Mouse (Mus musculus) limb, embryonic 14.5 days (tissue): ENCODE data around the gene Nfix. TPM values are rescaled to one million over a fixed set of nuclear protein-coding genes. Genes with fewer than 3 reads are reported as not detected.

Source experiments
- ATAC-seq: fragments of 200-750 bp; cut with Nextera tagmentation; 2 replicates; pipeline ENCODE4 v1.8.0; 2017; ENCODE audit warnings: low read depth, moderate number of reproducible peaks, moderate TSS enrichment; ENCODE audit not compliant: low FRiP score
- DNase-seq: peaks from one replicate; pipeline ENCODE4 v3.0.0-alpha.2; 2015; ENCODE audit warnings: low spot score
- H3K27ac ChIP-seq: fragments of 300-500 bp; sonication (generic); replicated peaks from 2 replicates; pipeline ENCODE4 v1.5.1; 2014; ENCODE audit warnings: low read depth, mild to moderate bottlenecking, low read length, moderate library complexity, mixed read lengths
- H3K27me3 ChIP-seq: fragments of 300-500 bp; sonication (generic); 2 replicates; pipeline ENCODE4 v1.6.1; 2014; ENCODE audit warnings: low read length, mixed read lengths; ENCODE audit not compliant: control insufficient read depth, insufficient read depth
- H3K36me3 ChIP-seq: fragments of 300-500 bp; sonication (generic); 2 replicates; pipeline ENCODE4 v1.6.1; 2014; ENCODE audit warnings: mild to moderate bottlenecking, low read length, moderate library complexity, mixed read lengths; ENCODE audit not compliant: control insufficient read depth, insufficient read depth
- H3K4me1 ChIP-seq: fragments of 300-500 bp; sonication (generic); 2 replicates; pipeline ENCODE4 v1.6.1; 2014; ENCODE audit warnings: antibody characterized with exemption, low read length, mixed read lengths; ENCODE audit not compliant: control insufficient read depth, insufficient read depth
- H3K4me2 ChIP-seq: fragments of 300-500 bp; sonication (generic); replicated peaks from 2 replicates; pipeline ENCODE4 v1.6.1; 2014; ENCODE audit warnings: low read depth, mild to moderate bottlenecking, low read length, moderate library complexity; ENCODE audit not compliant: severe bottlenecking
- H3K4me3 ChIP-seq: fragments of 300-500 bp; sonication (generic); replicated peaks from 2 replicates; pipeline ENCODE4 v1.5.1; 2014; ENCODE audit warnings: low read length
- H3K9ac ChIP-seq: fragments of 300-500 bp; sonication (generic); 2 replicates; pipeline ENCODE4 v1.6.1; 2014; ENCODE audit warnings: mild to moderate bottlenecking, low read depth, low read length, moderate library complexity; ENCODE audit not compliant: severe bottlenecking
- H3K9me3 ChIP-seq: fragments of 300-500 bp; sonication (generic); 2 replicates; pipeline ENCODE4 v1.6.1; 2016; ENCODE audit warnings: low read length; ENCODE audit not compliant: control insufficient read depth
- POLR2A ChIP-seq: fragments of 200-500 bp; IDR thresholded peaks from 2 replicates; pipeline ENCODE4 v1.8.0; 2012; ENCODE audit warnings: inconsistent platforms, mild to moderate bottlenecking, moderate library complexity, borderline replicate concordance; ENCODE audit not compliant: insufficient read depth, insufficient read length; ENCODE audit errors: extremely low read depth
- WGBS: fragments of 180-500 bp; shearing (Covaris S2); extraction: QIAGEN DNeasy Blood & Tissue Kit; methylation state at CpG from one replicate; pipeline ENCODE4 v1.1.7; 2014; 5-methylcytosine and 5-hydroxymethylcytosine counted together
- polyA plus RNA-seq, 2 experiments: library from polyadenylated mRNA; depleted of rRNA in 1 of 2; stranded (reverse) in 1 of 2; unstranded in 1 of 2; fragments of >200 nt; fragmentation: Nextera tagmentation in 1 of 2; extraction: Ambion mirVana in 1 of 2; gene quantifications; 2 replicates each; pipeline versions ENCODE4 v1.2.1 to v1.2.3; 2012 to 2014

The Nfix gene
- polyA plus RNA-seq, 2 experiments: 81.2 to 100 TPM

- DNase-seq: no peak
- Histone ChIP-seq H3K4me2 (no peak overlapping the region), H3K27ac (no peak overlapping the region), H3K27me3 (no peaks in the 10 kb centered on the region), H3K36me3 (no peaks in the 10 kb centered on the region), H3K4me3 (no peak overlapping the region), H3K9ac (no peak overlapping the region), H3K9me3 (no peaks in the 10 kb centered on the region), H3K4me1 (0 out of 2 replicates have a peak, but pooled peaks cover 4% of the 10 kb centered on the region)
- no peak for ATAC-seq
- WGBS: 60% methylated on average over 4 of the region's 4 CpGs
- no peak for TF ChIP-seq POLR2A
Observed at GRCm38 (mm10) chr8:84825636-84826035, 25.5 kb upstream of the Nfix start.

GRCm38 (mm10) chr8:84823653-84824052 is 23.5 kb upstream of the Nfix start:
- H3K4me2 ChIP-seq: peak overlapping the region; percentile 51
- no peaks in the 10 kb centered on the region for H3K9me3 ChIP-seq
- no peak for TF ChIP-seq POLR2A
- ATAC-seq (peak; percentile 78), DNase-seq (peak; percentile 82)
- no peak overlapping the region for H3K27ac ChIP-seq
- 2% methylated on average over 18 of the region's 18 CpGs for WGBS
- 0 out of 2 replicates have a peak, but pooled peaks cover 4% of the 10 kb centered on the region for H3K4me1 ChIP-seq
- H3K9ac ChIP-seq: no peak overlapping the region
- no peaks in the 10 kb centered on the region for H3K36me3 ChIP-seq
- peak overlapping the region; percentile 17; the same call in 1 of the 2 replicates for H3K4me3 ChIP-seq
- H3K27me3 ChIP-seq: no peaks in the 10 kb centered on the region

- H3K27me3 ChIP-seq: no peaks in the 10 kb centered on the region
- TF ChIP-seq POLR2A: no peak
- H3K4me3 ChIP-seq: peak within 1 kb of the TSS; percentile 17; the same call in 1 of the 2 replicates
- ATAC-seq (no peak), DNase-seq (no peak)
- H3K9me3 ChIP-seq: no peaks in the 10 kb centered on the region
- no peaks in the 10 kb centered on the region for H3K36me3 ChIP-seq
- 0 out of 2 replicates have a peak, but pooled peaks cover 4% of the 10 kb centered on the region for H3K4me1 ChIP-seq
- peak within 1 kb of the TSS; percentile 51 for H3K4me2 ChIP-seq
- H3K9ac ChIP-seq: no peak within 1 kb of the TSS
- no peak within 1 kb of the TSS for H3K27ac ChIP-seq
- WGBS: 30% methylated on average over 3 of the region's 3 CpGs
Observed at GRCm38 (mm10) chr8:84822723-84823122, 22.6 kb upstream of the Nfix start, which contains the start of gene Dand5. Dand5 (minus strand) TSS chr8:84822823.

- Histone ChIP-seq H3K4me3 (no peak overlapping the region), H3K4me2 (no peak overlapping the region), H3K9me3 (no peaks in the 10 kb centered on the region), H3K27ac (no peak overlapping the region), H3K4me1 (0 out of 2 replicates have a peak, but pooled peaks cover 7% of the 10 kb centered on the region), H3K36me3 (no peaks in the 10 kb centered on the region), H3K27me3 (no peaks in the 10 kb centered on the region), H3K9ac (no peak overlapping the region)
- DNase-seq: no peak
- ATAC-seq: no peak
- TF ChIP-seq POLR2A: no peak
- 80% methylated on average over 17 of the region's 17 CpGs for WGBS
Observed at GRCm38 (mm10) chr8:84816117-84816516, 16.0 kb upstream of the Nfix start.

GRCm38 (mm10) chr8:84815547-84815946 is 15.4 kb upstream of the Nfix start:
- Histone ChIP-seq H3K9ac (no peak overlapping the region), H3K4me2 (no peak overlapping the region), H3K36me3 (no peaks in the 10 kb centered on the region), H3K9me3 (no peaks in the 10 kb centered on the region), H3K27ac (no peak overlapping the region), H3K4me3 (no peak overlapping the region), H3K4me1 (peaks cover 9% of the 10 kb centered on the region; the same call in 1 of the 2 replicates), H3K27me3 (no peaks in the 10 kb centered on the region)
- no peak for TF ChIP-seq POLR2A
- 10% methylated on average over 9 of the region's 9 CpGs for WGBS
- DNase-seq (peak; percentile 79), ATAC-seq (peak; percentile 72)
